Mouse (Mus musculus): ENCODE measurements around the gene Hsf2bp. TPM values are rescaled to one million over a fixed set of nuclear protein-coding genes. Genes with fewer than 3 reads are reported as not detected.
A peak's percentile ranks its signal among the peaks of the same experiment; 100 is the strongest.

Gene Hsf2bp
- polyA plus RNA-seq, 1 experiment, result not detected

DNA sequence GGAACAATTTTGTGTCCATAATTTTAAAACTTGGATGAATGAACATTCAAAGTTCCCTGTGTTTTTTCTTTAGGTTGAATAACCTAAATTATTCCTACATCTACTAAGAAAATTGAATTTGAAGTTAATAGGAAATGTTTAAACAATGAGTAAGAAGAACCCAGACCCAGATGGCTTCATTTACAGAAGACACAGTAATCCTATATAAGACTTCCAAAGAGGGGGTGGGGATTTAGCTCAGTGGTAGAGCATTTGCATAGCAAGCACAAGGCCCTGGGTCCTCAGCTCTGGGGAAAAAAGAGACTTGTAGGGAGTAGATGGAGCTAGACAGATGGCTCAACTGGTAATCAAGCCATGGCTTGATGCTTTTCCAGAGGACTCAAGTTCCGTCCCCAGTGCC, 87.1 kb downstream of the Hsf2bp start:
- TF ChIP-seq FLI1 (IDR thresholded peaks at IDR 0.05; ENCODE audit: low read length) (no peak), GATA1 (IDR thresholded peaks at IDR 0.05; ENCODE audit: borderline replicate concordance, low read length) (no peak)
- Histone ChIP-seq H3K4me3 (replicated peaks) (no peak overlapping the region), H3K27me3 (replicated peaks) (peaks cover 18% of the 10 kb centered on the region), H3K9me3 (no peaks in the 10 kb centered on the region), H3K36me3 (replicated peaks; ENCODE audit: low read length) (no peaks in the 10 kb centered on the region), H3K4me1 (peaks cover 21% of the 10 kb centered on the region)

DNA sequence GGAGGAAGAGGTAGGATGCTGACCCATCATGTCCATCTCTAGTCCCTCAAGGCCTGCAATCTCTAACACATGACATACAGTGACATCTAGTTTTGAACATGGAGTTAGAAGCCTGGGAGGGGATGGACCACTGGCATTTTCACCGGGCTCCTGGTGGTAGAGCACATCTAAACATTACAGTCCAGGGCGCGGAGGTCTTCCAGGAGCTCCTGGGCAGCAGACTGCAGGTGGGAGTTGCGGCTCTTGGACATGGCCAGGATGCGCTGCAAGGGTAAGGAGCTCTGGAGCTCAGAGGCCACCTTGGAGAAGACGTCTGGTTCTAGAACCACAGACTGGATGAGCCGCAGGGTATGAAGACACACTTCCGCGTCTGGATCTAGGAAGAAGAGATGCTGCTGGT, 89.7 kb downstream of the Hsf2bp start:
- Histone ChIP-seq H3K4me3 (replicated peaks) (no peak overlapping the region), H3K9me3 (no peaks in the 10 kb centered on the region), H3K36me3 (replicated peaks; ENCODE audit: low read length) (no peaks in the 10 kb centered on the region), H3K4me1 (peaks cover 11% of the 10 kb centered on the region), H3K27me3 (replicated peaks) (peaks cover 35% of the 10 kb centered on the region)
- TF ChIP-seq FLI1 (IDR thresholded peaks at IDR 0.05; ENCODE audit: low read length) (no peak), GATA1 (IDR thresholded peaks at IDR 0.05; ENCODE audit: borderline replicate concordance, low read length) (no peak)

DNA sequence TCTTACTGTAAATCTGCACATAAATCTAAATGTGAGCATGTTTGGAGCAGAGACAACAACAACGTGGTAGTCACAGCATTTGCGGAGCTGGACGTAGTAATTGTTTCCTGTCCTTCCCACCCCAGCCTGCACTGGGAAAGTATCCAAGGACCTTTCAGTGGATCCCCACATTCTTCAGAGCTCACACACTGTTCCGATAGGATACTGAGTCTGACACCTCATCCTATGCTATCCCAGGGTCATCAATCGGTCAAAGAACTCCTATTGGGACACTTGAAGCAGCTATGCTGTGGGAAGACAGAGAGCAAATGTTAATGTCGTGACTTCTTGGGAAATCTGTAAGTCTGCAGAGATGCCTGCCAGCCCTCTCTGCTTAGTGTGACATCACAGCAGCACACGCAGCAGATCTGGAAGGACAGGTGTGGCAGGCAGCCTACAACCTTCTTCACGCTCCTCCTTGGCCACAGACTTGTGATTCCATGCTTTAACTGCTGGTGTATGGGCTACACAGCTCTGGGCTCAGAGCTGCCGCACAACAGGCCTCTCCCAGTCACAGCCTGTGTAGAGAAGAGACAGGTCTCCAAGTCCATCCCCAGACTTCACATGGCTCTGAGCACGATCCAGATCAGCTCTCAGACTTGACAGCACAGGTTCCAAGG, 92.1 kb downstream of the Hsf2bp start:
- no peaks in the 10 kb centered on the region for H3K36me3 ChIP-seq (replicated peaks; ENCODE audit: low read length)
- no peaks in the 10 kb centered on the region for H3K9me3 ChIP-seq
- H3K4me3 ChIP-seq (replicated peaks), result no peak overlapping the region
- no peak for TF ChIP-seq GATA1 (IDR thresholded peaks at IDR 0.05; ENCODE audit: borderline replicate concordance, low read length)
- no peak for TF ChIP-seq FLI1 (IDR thresholded peaks at IDR 0.05; ENCODE audit: low read length)
- peaks cover 58% of the 10 kb centered on the region for H3K27me3 ChIP-seq (replicated peaks)
- H3K4me1 ChIP-seq, result peaks cover 24% of the 10 kb centered on the region

DNA sequence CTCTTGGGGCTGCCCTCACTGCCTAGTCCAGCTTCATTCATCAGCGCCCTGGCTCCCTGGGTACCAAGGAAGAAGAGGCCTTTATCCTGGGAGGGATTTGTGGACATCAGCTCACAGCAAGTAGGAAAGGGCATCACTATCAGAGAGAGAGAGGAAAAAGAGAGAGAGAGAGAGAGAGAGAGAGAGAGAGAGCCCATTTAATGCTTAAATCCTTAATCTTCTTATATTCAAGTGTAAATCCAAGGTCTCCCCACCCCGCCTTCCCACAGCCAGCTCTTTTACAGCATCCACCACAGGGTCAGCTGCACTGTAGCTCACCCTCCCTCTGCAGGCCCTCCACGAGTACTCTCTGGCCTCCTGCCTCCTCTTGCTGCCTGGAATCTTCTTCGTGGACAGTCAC, 94.5 kb downstream of the Hsf2bp start:
- H3K4me3 ChIP-seq (replicated peaks), result no peak overlapping the region

DNA sequence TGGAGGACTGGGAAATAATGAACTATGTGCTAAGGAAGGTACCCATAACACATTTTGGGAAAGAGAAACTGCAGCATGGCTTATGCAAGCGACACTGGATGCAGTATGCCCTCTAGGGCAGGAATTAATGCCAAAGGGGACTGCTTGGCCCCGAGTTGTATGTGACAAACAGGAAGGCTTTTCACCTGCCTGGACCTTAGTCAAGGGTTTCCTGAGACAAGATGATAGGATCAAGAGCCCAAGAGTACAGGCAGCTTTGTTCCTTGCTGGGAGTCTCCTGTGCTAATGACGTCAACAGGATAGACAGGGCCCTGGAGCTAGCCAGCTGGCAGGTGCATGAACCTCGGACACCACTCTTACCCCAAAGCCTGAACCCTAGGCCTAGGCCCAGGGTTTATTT, 95.5 kb downstream of the Hsf2bp start:
- H3K4me1 ChIP-seq, result peaks cover 56% of the 10 kb centered on the region
- H3K36me3 ChIP-seq (replicated peaks; ENCODE audit: low read length), result no peaks in the 10 kb centered on the region
- H3K9me3 ChIP-seq, result no peaks in the 10 kb centered on the region
- H3K4me3 ChIP-seq (replicated peaks), result no peak overlapping the region
- peaks cover 67% of the 10 kb centered on the region for H3K27me3 ChIP-seq (replicated peaks)
- TF ChIP-seq FLI1 (IDR thresholded peaks at IDR 0.05; ENCODE audit: low read length), result no peak

More for the DNA sequence above, 94.5 kb downstream of the Hsf2bp start:
- no peaks in the 10 kb centered on the region for H3K36me3 ChIP-seq (replicated peaks; ENCODE audit: low read length)
- peaks cover 48% of the 10 kb centered on the region for H3K4me1 ChIP-seq
- peaks cover 63% of the 10 kb centered on the region for H3K27me3 ChIP-seq (replicated peaks)
- H3K9me3 ChIP-seq, result no peaks in the 10 kb centered on the region
- TF ChIP-seq FLI1 (IDR thresholded peaks at IDR 0.05; ENCODE audit: low read length), result no peak
- no peak for TF ChIP-seq GATA1 (IDR thresholded peaks at IDR 0.05; ENCODE audit: borderline replicate concordance, low read length)

DNA sequence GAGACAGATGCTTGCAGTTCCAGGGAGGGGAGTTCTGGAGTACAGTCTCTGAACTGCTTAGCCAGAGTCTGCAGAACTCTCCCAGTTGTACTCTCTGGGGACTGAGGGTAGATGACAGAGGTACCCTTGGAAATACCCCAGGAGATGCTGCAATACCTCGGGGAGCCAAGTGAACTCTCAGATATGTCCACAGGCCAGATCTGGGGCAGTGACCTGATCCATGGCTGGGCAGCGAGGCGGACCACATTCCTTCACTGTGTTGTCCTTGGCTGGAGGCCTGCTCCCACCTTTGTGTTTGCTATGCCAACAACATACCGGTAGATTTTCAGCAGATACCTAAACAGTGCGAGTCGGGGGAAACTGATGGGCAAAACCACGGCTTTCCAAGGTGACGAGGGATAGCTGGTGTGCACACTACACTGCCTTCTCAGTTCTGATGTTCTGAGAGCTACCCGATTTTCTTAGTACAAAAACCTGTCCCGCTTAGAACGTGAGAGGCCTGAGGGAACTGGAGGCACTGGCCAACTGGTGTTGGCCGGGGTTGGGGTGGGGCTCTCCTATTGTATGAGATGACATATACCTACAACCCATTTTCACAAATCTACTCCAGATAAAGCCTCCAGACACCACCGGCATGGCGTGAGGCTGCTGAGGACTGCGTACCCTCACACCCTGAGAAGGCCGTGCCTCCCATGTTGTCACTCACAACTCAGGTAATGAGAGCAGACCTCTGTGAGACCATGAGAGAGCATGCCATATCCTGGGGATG, 96.7 kb downstream of the Hsf2bp start:
- Histone ChIP-seq H3K27me3 (replicated peaks) (peaks cover 71% of the 10 kb centered on the region), H3K4me3 (replicated peaks) (no peak overlapping the region), H3K9me3 (no peaks in the 10 kb centered on the region), H3K4me1 (peaks cover 61% of the 10 kb centered on the region), H3K36me3 (replicated peaks; ENCODE audit: low read length) (no peaks in the 10 kb centered on the region)
- TF ChIP-seq GATA1 (IDR thresholded peaks at IDR 0.05; ENCODE audit: borderline replicate concordance, low read length), result no peak
- no peak for TF ChIP-seq FLI1 (IDR thresholded peaks at IDR 0.05; ENCODE audit: low read length)

DNA sequence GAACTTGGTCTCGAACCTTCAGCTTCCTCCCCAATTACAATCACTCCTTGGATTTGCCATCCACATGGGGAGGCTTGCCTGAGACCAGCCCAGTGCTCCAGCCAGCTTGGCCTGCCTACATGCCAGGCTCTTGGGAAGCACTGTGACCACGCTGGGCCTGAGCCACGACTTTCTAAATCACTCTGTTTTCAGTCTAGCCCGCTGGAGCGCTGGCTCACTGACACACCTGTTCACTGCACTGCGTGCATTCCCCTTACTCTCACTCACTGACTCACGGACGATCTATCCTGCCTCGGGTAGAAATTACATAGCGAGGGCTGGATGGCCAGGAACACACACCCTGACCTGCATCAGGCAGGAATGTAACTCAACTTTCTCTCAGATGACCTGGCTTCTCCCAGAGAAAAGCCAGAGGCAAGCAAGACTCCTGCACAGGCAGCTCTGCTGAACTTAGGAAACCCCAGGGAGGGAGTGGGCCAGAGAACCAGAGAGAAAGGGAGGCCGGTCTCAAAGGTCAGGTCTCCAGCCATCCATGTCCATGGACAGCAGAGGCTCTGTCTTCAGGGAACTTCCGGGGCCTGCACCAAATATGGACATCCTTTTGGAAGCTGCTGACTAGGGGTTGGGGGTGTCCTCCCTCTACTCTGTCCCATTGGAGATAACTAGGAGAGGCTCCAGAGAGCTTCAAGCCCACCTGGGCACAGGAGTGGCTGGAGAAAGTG, 97.4 kb downstream of the Hsf2bp start:
- H3K4me3 ChIP-seq (replicated peaks), result no peak overlapping the region

DNA sequence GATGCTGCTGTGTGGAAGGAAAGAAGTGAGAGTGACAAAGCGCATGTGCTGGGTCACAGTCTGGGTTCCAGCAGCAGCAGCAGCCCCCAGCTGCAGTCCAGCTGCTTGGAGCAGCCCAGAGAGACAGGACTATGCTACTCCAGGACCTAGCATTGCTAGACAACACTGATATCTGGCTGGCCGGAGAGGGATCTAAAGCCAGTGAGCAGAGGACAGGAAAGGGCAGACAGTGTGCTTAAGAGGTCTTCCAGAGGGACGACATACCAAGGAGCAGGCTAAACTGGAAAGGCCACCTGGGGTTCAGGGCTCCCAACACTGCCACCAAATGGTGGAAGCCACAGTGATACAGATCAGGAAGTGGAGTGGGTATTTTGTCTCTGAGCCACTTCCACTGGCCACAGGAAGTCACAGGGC, 99.0 kb downstream of the Hsf2bp start:
- H3K4me3 ChIP-seq (replicated peaks), result peak overlapping the region; percentile 50
- H3K9me3 ChIP-seq, result peaks cover 14% of the 10 kb centered on the region
- H3K4me1 ChIP-seq, result peaks cover 67% of the 10 kb centered on the region
- H3K36me3 ChIP-seq (replicated peaks; ENCODE audit: low read length), result no peaks in the 10 kb centered on the region
- TF ChIP-seq GATA1 (IDR thresholded peaks at IDR 0.05; ENCODE audit: borderline replicate concordance, low read length), result no peak
- no peak for TF ChIP-seq FLI1 (IDR thresholded peaks at IDR 0.05; ENCODE audit: low read length)
- peaks cover 69% of the 10 kb centered on the region for H3K27me3 ChIP-seq (replicated peaks)

More for the DNA sequence above, 97.4 kb downstream of the Hsf2bp start:
- peaks cover 4% of the 10 kb centered on the region; the same call in 1 of the 2 replicates for H3K9me3 ChIP-seq
- no peaks in the 10 kb centered on the region for H3K36me3 ChIP-seq (replicated peaks; ENCODE audit: low read length)
- peaks cover 69% of the 10 kb centered on the region for H3K27me3 ChIP-seq (replicated peaks)
- TF ChIP-seq FLI1 (IDR thresholded peaks at IDR 0.05; ENCODE audit: low read length) (no peak), GATA1 (IDR thresholded peaks at IDR 0.05; ENCODE audit: borderline replicate concordance, low read length) (no peak)
- peaks cover 64% of the 10 kb centered on the region for H3K4me1 ChIP-seq

DNA sequence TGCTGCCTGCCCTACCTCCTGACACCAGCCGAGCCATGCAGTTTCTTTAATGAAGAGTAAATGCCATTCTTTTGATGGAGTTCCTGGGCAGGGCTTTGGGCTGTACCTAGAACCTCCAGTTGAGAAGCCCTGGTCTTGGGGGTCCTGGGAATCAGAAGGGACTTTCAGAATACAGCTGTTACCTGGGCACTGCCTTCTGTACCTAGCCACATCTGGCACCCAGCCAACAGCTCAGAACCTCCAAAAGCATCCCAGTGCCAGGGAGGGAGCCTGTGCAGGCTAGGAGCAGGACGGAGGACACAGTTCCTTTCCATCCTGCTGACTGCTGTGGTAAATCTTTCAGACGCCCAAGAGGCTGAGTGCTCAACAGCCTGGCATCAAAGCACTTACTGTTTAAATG, 100.3 kb downstream of the Hsf2bp start:
- Histone ChIP-seq H3K27me3 (replicated peaks) (peaks cover 71% of the 10 kb centered on the region), H3K9me3 (peaks cover 14% of the 10 kb centered on the region), H3K4me3 (replicated peaks) (no peak overlapping the region), H3K36me3 (replicated peaks; ENCODE audit: low read length) (no peaks in the 10 kb centered on the region), H3K4me1 (peaks cover 72% of the 10 kb centered on the region)
- no peak for TF ChIP-seq FLI1 (IDR thresholded peaks at IDR 0.05; ENCODE audit: low read length)

Data from megakaryocyte, embryonic 14.5 days (primary cell).